Mouse (Mus musculus): Measurements from ENCODE around the gene Riiad1.

The Riiad1 gene

DNA sequence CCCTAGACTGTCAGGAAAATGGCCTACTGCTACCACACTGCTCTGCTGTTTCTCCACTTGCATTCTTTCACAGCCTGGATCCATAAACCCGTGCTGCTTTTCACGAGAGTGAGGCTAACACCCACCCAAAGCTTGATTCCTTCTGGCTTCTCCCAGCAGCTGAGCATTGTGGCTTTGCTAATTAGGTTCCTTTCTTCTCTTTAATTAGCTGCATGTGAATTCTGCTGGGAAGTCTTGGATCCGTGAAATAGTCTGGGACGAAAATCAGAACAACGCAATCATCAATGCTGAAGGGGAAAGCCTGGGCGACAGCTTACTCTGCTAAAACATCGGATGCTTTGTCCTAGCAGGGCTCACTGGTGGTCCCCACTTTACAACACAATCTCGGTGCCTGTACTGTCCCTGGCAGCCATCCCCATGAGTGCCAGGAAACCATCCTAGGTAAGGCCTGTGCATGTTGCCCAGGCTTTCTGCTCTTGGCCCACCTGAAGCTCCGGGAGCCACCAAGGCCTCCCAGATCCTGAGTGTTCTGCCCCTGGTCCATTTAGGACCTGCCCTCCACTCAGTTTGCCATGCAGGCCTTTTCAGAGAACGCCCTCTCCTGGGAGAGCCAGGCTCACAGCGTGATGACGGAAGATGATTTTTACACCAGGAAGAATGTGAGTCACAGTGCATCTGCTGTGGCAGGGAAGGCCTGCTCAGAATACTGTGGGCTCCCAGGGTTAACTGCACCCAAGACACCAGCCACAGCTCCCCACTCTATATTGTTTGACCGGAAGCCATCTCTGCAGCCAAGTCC, 14.3 kb downstream of the Riiad1 start:
- no peak for DNase-seq (ENCODE audit: extremely low spot score, low read depth, low spot score)

DNA sequence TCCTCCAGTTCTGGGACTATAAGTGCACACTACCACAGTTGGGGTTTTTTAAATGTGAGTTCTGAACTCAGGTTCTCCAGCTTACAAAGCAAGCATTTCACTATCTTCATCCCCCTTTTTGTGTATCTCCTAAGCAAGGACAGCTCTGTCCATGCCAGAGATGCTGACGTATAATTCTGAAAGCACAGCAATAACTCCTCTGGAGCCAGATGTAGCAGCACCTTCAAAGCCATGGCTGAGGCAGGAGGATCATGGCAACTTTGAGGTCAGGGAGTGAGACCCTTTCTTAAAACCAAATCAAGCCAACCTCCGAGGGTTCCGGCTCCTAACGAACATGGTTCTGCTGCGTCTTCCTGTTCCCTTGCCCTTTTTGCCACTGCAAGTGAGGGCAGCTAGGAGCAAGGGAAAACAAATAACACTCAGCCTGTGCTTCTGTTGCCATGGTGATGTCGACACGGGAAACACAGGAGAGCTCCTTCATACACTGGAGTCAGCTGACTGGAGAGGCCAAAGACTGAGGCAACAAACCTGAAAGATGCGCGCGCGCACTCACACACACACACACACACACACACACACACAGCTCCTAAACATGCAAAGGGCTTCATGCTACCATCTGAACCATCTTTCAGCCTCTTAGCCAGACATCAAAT, 16.1 kb downstream of the Riiad1 start:
- no peak for DNase-seq (ENCODE audit: extremely low spot score, low read depth, low spot score)

DNA sequence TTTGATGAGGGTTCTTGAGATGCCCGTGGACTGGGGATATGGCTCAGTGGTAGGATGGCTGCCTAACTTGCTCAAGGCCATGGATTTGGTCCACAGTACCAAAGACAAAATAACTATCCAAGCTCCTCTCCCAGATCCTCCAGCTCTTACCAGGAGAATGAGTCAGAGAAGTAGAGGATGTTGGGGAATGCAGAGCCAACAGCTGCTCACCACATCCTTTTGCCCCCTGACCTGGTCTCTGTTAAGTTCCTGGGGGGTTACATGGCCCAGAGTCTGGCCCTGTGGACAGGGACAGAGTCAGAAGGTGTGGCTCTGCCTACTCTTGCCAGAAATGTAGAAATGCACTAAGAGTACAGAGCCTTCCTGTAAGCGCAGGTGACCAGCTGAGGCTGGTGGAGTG, 20.3 kb downstream of the Riiad1 start:
- DNase-seq (ENCODE audit: extremely low spot score, low read depth, low spot score), result no peak

- no peak for DNase-seq (ENCODE audit: extremely low spot score, low read depth, low spot score)
These were observed 23.1 kb downstream of the Riiad1 start for GRCm38 (mm10) chr3:94457055-94457454.

GRCm38 (mm10) chr3:94456529-94457000, 23.6 kb downstream of the Riiad1 start:
- DNase-seq (ENCODE audit: extremely low spot score, low read depth, low spot score), result peak; percentile 91

- DNase-seq (ENCODE audit: extremely low spot score, low read depth, low spot score), result no peak
These were observed 30.8 kb downstream of the Riiad1 start for GRCm38 (mm10) chr3:94449377-94449776.

DNA sequence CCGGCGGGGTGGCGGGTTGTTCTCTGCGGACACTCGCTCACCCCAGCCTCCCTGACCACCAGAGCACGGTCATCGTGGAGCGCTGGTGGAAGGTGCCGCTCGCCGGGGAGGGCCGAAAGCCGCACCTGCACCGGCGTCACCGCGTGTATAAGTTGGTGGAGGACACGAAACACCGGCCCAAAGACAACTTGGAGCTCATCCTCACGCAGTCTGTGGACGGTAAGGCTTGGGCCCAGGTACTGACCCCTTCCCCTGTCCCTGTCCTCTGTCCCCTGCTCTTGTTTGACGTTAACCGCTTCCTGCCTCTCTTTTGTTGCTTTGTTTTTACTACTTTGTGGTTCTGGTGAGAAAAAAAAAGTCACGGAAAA, 36.6 kb downstream of the Riiad1 start, which contains the start of gene Oaz3:
Gene Oaz3, minus strand, starts transcription at position 319 of the 368 bp plus-strand sequence.
- DNase-seq (ENCODE audit: extremely low spot score, low read depth, low spot score), result no peak

- peak; percentile 82 for DNase-seq (ENCODE audit: extremely low spot score, low read depth, low spot score)
These were observed 37.1 kb downstream of the Riiad1 start, which contains the start of gene Mrpl9 for GRCm38 (mm10) chr3:94442951-94443596. Gene Mrpl9 (plus strand): TSS chr3:94443318.

DNA sequence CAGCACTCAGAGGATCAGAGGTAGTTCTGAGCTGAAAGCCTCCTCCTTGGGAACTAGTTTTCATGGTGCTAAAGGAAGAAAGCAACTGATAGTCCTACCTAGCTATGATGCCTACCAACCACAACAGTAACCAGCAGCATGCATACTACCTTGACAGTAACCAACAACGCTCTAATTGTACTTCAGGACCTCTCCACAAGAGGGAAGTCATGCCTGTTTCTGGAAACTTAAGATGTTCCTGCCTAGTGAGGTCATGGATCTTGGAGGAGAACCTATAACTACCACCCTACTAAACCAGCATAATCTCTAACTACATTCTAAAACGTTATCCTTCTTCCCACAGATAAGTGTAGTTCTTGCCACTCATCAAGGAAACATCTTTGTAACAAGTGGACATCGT, 39.0 kb downstream of the Riiad1 start:
- DNase-seq (ENCODE audit: extremely low spot score, low read depth, low spot score), result no peak

- DNase-seq (ENCODE audit: extremely low spot score, low read depth, low spot score), result no peak
These were observed 43.7 kb downstream of the Riiad1 start for GRCm38 (mm10) chr3:94436420-94436819.

DNA sequence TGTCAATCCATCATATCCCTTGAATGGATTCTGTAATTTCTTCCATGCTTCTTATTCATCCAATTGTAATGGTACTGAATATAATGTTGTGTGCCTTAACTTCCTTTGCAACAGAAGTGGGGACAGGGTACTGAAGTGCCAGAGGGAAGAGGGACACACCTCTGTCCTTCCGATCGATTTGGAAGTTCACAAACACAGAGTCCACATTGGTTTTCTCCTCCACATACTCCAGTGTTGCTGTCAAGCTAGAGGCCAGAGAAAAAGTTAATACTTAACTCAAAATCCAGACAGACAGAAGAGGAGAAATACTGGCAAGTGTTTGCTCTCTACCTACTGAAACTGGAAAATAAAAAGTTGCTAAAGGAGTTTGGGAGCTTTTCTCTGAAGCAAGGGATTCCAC, 45.8 kb downstream of the Riiad1 start:
- no peak for DNase-seq (ENCODE audit: extremely low spot score, low read depth, low spot score)

DNA sequence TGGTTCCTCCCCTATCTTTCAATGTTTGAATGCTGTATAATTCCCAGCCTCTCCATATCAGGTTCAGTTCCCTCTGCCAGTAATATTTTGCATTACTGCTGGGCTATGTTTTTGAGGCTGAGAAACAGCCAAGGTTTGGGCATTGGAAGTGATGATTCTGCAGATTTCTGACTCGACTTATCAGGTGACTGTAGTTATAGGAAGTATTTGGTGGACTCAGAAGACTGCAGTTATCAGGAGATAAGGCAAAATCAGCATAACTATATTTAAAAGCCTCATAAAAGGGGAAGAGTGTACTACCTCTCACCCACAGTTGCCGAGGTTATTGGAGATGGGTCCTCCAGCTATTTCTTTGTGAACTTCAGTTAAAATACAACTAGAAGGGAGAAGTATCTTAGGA, 49.2 kb downstream of the Riiad1 start:
- DNase-seq (ENCODE audit: extremely low spot score, low read depth, low spot score), result no peak

Data from hindlimb bud, embryonic 11.5 days (tissue).